Mouse (Mus musculus) cerebellum, adult 2 months (tissue): Measurements from ENCODE around the gene Zbtb22. TPM values are rescaled to one million over a fixed set of nuclear protein-coding genes. Genes with fewer than 3 reads are reported as not detected.

Experiments used
- DNase-seq, 2 experiments: peaks; one replicate each; pipeline ENCODE4 v3.0.0; 2021
- H3K27ac ChIP-seq: fragments of 200-500 bp; 2 replicates; pipeline ENCODE4 v1.5.1; 2012; ENCODE audit warnings: low read length, control low read depth, inconsistent platforms; ENCODE audit not compliant: insufficient read depth
- H3K27me3 ChIP-seq: fragments of 200-500 bp; 2 replicates; pipeline ENCODE4 v1.6.1; 2012; ENCODE audit warnings: inconsistent platforms, mild to moderate bottlenecking, low read length, moderate library complexity; ENCODE audit not compliant: control insufficient read depth, insufficient read depth
- H3K4me1 ChIP-seq: fragments of 200-500 bp; 2 replicates; pipeline ENCODE4 v1.6.1; 2011; ENCODE audit warnings: low read length; ENCODE audit not compliant: control insufficient read depth, insufficient read depth
- H3K4me3 ChIP-seq: fragments of 200-500 bp; replicated peaks from 2 replicates; pipeline ENCODE3; 2011; ENCODE audit warnings: mild to moderate bottlenecking, low read depth, low read length, control low read depth; ENCODE audit not compliant: insufficient read depth
- CTCF ChIP-seq: fragments of 200-500 bp; IDR thresholded peaks from 2 replicates; pipeline ENCODE4 v1.5.1; 2011; ENCODE audit warnings: low read depth, mild to moderate bottlenecking, control low read depth, low read length, moderate library complexity, borderline replicate concordance; ENCODE audit not compliant: insufficient read depth
- POLR2A ChIP-seq: fragments of 200-500 bp; IDR thresholded peaks from 2 replicates; pipeline ENCODE4 v1.6.1; 2011; ENCODE audit warnings: low read length, control low read depth, borderline replicate concordance; ENCODE audit not compliant: insufficient read depth
- WGBS: fragments of 180-500 bp; shearing (Covaris S2); methylation state at CpG from one replicate; pipeline ENCODE4 v1.1.7; 2018; 5-methylcytosine and 5-hydroxymethylcytosine counted together
- polyA plus RNA-seq: library from polyadenylated mRNA; depleted of rRNA; stranded (reverse); fragments of >200 nt; gene quantifications from 2 replicates; pipeline ENCODE4 v1.2.3, GENCODE M21; 2012

Gene Zbtb22
- polyA plus RNA-seq, 1 experiment: 33.4 TPM

DNA sequence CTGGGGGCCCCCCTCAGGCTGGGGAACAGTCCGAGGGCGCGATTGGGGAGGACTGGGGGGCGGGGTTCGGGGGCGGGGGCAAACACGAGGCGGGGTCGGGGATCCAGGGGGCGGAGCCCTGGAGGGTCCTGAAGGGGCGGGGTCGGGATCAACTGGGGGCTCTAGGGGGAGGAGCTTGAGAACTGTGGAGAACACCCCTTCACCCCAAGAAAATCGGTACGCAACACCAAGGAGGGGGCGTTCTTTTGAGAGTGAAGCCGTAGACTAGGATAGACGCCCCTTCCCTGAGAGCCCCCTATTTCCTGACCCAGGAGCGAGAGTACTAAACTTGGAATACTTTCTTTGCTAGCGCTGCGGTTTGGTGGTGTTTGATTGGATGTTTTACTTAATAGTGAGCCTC is 590 bp downstream of the Zbtb22 start:
- DNase-seq: peak in 1 of 2 experiments; percentile 57
- TF ChIP-seq POLR2A: no peak
- no peak for TF ChIP-seq CTCF
- WGBS: 1% methylated on average over 15 of the region's 20 CpGs
- H3K4me1 ChIP-seq: peaks cover 11% of the 10 kb centered on the region
- H3K4me3 ChIP-seq: peak overlapping the region; percentile 68
- H3K27me3 ChIP-seq: no peaks in the 10 kb centered on the region
- H3K27ac ChIP-seq: no peak overlapping the region

- DNase-seq: peak in 1 of 2 experiments; percentile 42
- TF ChIP-seq POLR2A (no peak), CTCF (no peak)
- Histone ChIP-seq H3K27ac (no peak overlapping the region), H3K4me3 (peak overlapping the region; percentile 68), H3K27me3 (no peaks in the 10 kb centered on the region), H3K4me1 (peaks cover 11% of the 10 kb centered on the region)
- WGBS: 56% methylated on average over 31 of the region's 31 CpGs
Measured at GRCm38 (mm10) chr17:33916847-33917655, 1.3 kb downstream of the Zbtb22 start.

DNA sequence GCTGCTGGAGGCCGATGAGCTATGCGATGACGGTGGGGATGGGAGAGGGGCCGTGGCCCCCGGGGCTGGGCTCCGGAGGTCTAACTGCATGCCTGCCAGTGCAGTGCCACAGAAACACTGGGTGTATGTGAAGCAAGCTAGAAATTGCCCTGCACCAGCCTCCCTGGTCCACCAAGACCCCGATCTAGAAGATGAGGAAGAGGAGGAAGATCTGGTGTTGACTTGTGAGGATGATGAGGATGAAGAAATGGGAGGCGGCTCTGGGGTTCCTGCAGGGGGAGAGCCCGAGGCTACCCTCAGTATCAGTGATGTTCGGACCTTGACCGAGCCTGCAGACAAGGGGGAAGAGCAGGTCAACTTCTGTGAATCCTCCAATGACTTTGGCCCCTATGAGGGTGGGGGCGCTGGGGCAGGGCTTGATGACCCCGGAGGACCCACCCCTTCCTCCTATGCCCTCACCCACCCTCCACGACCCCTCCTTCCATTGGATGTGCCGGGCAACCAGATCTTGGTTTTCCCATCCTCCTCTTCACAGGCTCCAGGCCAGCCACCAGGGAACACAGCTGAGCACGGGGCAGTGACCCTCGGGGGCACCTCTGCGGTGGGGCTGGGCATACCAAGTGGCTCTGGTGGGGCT is 2.1 kb downstream of the Zbtb22 start:
- Histone ChIP-seq H3K27ac (no peak overlapping the region), H3K4me1 (peaks cover 11% of the 10 kb centered on the region), H3K4me3 (no peak overlapping the region), H3K27me3 (no peaks in the 10 kb centered on the region)
- no peak for TF ChIP-seq CTCF
- DNase-seq: peak in 1 of 2 experiments; percentile 15
- 75% methylated on average over 18 of the region's 18 CpGs for WGBS

DNA sequence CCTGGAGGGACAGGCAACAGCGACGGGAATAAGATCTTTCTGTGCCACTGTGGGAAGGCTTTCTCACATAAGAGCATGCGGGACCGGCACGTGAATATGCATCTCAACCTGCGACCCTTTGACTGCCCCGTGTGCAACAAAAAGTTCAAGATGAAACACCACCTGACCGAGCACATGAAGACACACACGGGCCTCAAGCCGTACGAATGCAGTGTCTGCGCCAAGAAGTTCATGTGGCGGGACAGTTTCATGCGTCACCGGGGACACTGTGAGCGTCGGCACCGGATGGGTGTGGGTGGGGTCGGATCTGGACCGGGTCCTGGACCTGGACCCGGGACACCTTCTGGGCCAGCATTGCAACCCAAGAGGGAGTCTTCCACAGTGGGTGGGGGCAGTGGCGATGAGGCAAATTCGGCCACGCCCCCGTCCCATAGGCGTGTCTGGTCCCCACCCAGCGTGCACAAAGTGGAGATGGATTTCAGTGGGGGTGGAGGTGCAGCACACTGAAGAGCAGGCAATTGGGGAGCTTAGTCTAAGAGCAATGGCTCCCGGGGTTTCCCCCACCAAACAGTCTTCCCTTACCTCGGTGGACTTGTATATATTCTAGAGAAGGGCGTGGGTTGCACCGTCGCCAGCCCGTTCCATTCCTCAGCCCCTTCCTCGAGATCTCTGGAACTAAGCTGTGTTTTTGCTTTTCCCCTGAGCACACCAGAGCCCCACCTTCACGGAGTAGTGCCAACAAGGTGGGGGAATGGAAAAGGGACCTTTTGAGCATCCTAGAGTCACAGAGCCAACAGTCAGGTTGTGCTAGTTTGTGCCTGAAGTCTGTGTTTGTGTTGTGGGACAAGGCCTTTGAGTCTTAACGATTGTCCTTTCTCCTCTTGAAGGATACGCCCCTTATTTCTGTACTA is 2.8 kb downstream of the Zbtb22 start:
- Histone ChIP-seq H3K4me1 (peaks cover 11% of the 10 kb centered on the region), H3K27me3 (no peaks in the 10 kb centered on the region), H3K4me3 (peak overlapping the region; percentile 98), H3K27ac (no peak overlapping the region)
- TF ChIP-seq CTCF (no peak), POLR2A (no peak)
- peak; percentile 22 to 27 for DNase-seq
- 51% methylated on average over 37 of the region's 37 CpGs for WGBS

DNA sequence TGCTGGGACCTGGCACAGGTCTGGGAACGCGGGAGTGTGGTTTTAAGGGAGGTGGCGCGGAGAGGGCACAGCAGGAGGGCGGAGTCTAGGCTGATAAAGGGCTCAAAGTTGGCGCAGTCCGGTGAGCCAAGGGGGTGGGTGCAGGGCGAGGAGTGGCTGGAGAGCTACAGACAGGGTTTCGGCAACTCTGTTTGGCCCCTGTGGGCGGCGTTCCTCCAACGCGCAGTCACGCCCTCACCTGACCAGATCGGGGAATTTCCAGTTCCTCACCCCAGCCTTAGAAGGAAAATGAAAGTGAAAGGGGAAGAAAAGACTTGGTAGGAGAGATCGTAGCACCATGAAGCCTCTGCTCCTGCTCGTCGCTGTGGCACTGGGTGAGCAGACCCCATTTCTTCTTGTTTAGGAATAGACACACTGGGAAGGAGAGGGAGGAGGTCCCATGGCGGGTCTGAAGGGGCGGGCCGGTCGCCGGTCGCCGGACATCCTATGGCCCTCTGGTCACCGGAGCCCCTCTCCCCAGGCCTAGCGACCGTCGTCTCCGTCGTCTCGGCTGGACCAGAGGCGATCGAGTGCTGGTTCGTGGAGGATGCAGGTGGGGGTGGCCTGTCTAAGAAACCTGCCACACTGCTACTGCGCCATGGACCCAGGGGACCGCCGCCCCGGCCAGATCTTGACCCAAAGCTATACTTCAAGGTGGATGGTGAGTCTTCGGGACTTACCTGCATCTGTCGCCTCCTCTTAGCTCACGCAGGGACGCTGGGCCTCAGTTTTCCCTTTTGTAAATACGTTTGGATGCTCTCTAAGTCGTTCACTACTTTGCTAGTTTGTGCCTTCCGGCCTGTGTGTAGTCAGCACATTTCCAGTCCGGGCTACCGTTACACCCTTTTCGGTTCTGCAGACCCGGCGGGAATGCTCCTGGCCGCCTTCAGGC is 3.9 kb downstream of the Zbtb22 start:
- peak overlapping the region; percentile 26 for H3K27ac ChIP-seq
- peak overlapping the region; percentile 98 for H3K4me3 ChIP-seq
- TF ChIP-seq CTCF: 0 out of 2 replicates have a peak, but pooled peaks have one; percentile 26
- TF ChIP-seq POLR2A: no peak
- peak; percentile 68 to 69 for DNase-seq
- WGBS: 1% methylated on average over 52 of the region's 52 CpGs
- H3K4me1 ChIP-seq: peaks cover 11% of the 10 kb centered on the region
- H3K27me3 ChIP-seq: no peaks in the 10 kb centered on the region

GRCm38 (mm10) chr17:33920282-33921097 is 4.8 kb downstream of the Zbtb22 start:
- under 1% methylated on average over 36 of the region's 36 CpGs for WGBS
- peak overlapping the region; percentile 98 for H3K4me3 ChIP-seq
- H3K4me1 ChIP-seq: peaks cover 11% of the 10 kb centered on the region
- no peak overlapping the region for H3K27ac ChIP-seq
- peak; percentile 85 to 90 for DNase-seq
- TF ChIP-seq POLR2A: no peak
- peak; percentile 90 for TF ChIP-seq CTCF
- no peaks in the 10 kb centered on the region for H3K27me3 ChIP-seq
